Mouse (Mus musculus) limb, embryonic 11.5 days (tissue): ENCODE results near the gene Casp7. TPM values are rescaled to one million over a fixed set of nuclear protein-coding genes. Genes with fewer than 3 reads are reported as not detected.

ENCODE experiments used
- ATAC-seq: fragments of 200-750 bp; cut with Nextera tagmentation; 2 replicates; pipeline ENCODE4 v1.8.0; 2017; ENCODE audit warnings: low read depth; ENCODE audit not compliant: insufficient number of reproducible peaks, low FRiP score, low TSS enrichment
- DNase-seq: peaks from one replicate; pipeline ENCODE4 v3.0.0-alpha.2; 2015; ENCODE audit warnings: low spot score
- H3K27ac ChIP-seq: fragments of 300-500 bp; sonication (generic); replicated peaks from 2 replicates; pipeline ENCODE4 v1.5.1; 2014; ENCODE audit warnings: low read depth, mild to moderate bottlenecking, low read length
- H3K27me3 ChIP-seq: fragments of 300-500 bp; sonication (generic); 2 replicates; pipeline ENCODE4 v1.6.1; 2014; ENCODE audit warnings: mild to moderate bottlenecking, low read length, mixed read lengths; ENCODE audit not compliant: control insufficient read depth, insufficient read depth
- H3K36me3 ChIP-seq: fragments of 300-500 bp; sonication (generic); 2 replicates; pipeline ENCODE4 v1.6.1; 2014; ENCODE audit warnings: mild to moderate bottlenecking, low read length, moderate library complexity, mixed read lengths; ENCODE audit not compliant: control insufficient read depth, insufficient read depth
- H3K4me1 ChIP-seq: fragments of 300-500 bp; sonication (generic); 2 replicates; pipeline ENCODE4 v1.6.1; 2014; ENCODE audit warnings: low read length, mixed read lengths; ENCODE audit not compliant: control insufficient read depth, insufficient read depth
- H3K4me2 ChIP-seq: fragments of 300-500 bp; sonication (generic); 2 replicates; pipeline ENCODE4 v1.6.1; 2014; ENCODE audit warnings: low read depth, mild to moderate bottlenecking, moderate library complexity; ENCODE audit not compliant: severe bottlenecking
- H3K4me3 ChIP-seq: fragments of 300-500 bp; sonication (generic); 2 replicates; pipeline ENCODE4 v1.5.1; 2014; ENCODE audit warnings: low read depth, low read length
- H3K9ac ChIP-seq: fragments of 300-500 bp; sonication (generic); 2 replicates; pipeline ENCODE4 v1.6.1; 2014; ENCODE audit warnings: mild to moderate bottlenecking, low read length
- H3K9me3 ChIP-seq: fragments of 300-500 bp; sonication (generic); 2 replicates; pipeline ENCODE4 v1.6.1; 2016; ENCODE audit warnings: low read length; ENCODE audit not compliant: control insufficient read depth
- WGBS: fragments of 180-500 bp; shearing (Covaris S2); extraction: QIAGEN DNeasy Blood & Tissue Kit; methylation state at CpG from one replicate; pipeline ENCODE4 v1.1.7; 2014; 5-methylcytosine and 5-hydroxymethylcytosine counted together
- polyA plus RNA-seq: library from polyadenylated mRNA; unstranded; fragments of >200 nt; fragmentation: Nextera tagmentation; extraction: Ambion mirVana; gene quantifications from 2 replicates; pipeline ENCODE4 v1.2.1, GENCODE M21; 2014

The Casp7 gene
- polyA plus RNA-seq, 1 experiment from 2014 or later, result 26.6 TPM

GRCm38 (mm10) chr19:56364563-56364962, 32.4 kb upstream of the Casp7 start:
- Histone ChIP-seq H3K36me3 (no peaks in the 10 kb centered on the region), H3K27me3 (no peaks in the 10 kb centered on the region), H3K4me3 (no peak overlapping the region), H3K9ac (no peak overlapping the region), H3K4me1 (no peaks in the 10 kb centered on the region), H3K4me2 (no peak overlapping the region), H3K9me3 (no peaks in the 10 kb centered on the region), H3K27ac (no peak overlapping the region)
- ATAC-seq, result no peak
- WGBS, result 62% methylated on average over 8 of the region's 8 CpGs
- DNase-seq, result no peak

GRCm38 (mm10) chr19:56366168-56366567, 30.8 kb upstream of the Casp7 start:
- no peak for ATAC-seq
- no peak for DNase-seq
- WGBS, result 87% methylated on average over 11 of the region's 11 CpGs
- no peaks in the 10 kb centered on the region for H3K36me3 ChIP-seq
- no peaks in the 10 kb centered on the region for H3K4me1 ChIP-seq
- no peak overlapping the region for H3K27ac ChIP-seq
- H3K4me2 ChIP-seq, result no peak overlapping the region
- H3K9ac ChIP-seq, result no peak overlapping the region
- no peak overlapping the region for H3K4me3 ChIP-seq
- H3K9me3 ChIP-seq, result no peaks in the 10 kb centered on the region
- H3K27me3 ChIP-seq, result no peaks in the 10 kb centered on the region

- H3K4me3 ChIP-seq, result no peak overlapping the region
- H3K36me3 ChIP-seq, result no peaks in the 10 kb centered on the region
- no peak overlapping the region for H3K27ac ChIP-seq
- no peak overlapping the region for H3K4me2 ChIP-seq
- DNase-seq, result no peak
- H3K9ac ChIP-seq, result no peak overlapping the region
- no peaks in the 10 kb centered on the region for H3K9me3 ChIP-seq
- WGBS, result 90% methylated on average over 9 of the region's 9 CpGs
- no peak for ATAC-seq
- H3K27me3 ChIP-seq, result no peaks in the 10 kb centered on the region
- H3K4me1 ChIP-seq, result no peaks in the 10 kb centered on the region
These were observed 30.3 kb upstream of the Casp7 start for GRCm38 (mm10) chr19:56366625-56367024.

GRCm38 (mm10) chr19:56367778-56368177, 29.2 kb upstream of the Casp7 start:
- H3K4me3 ChIP-seq, result no peak overlapping the region
- no peaks in the 10 kb centered on the region for H3K9me3 ChIP-seq
- H3K4me2 ChIP-seq, result no peak overlapping the region
- no peak overlapping the region for H3K27ac ChIP-seq
- ATAC-seq (no peak), DNase-seq (no peak)
- no peak overlapping the region for H3K9ac ChIP-seq
- no peaks in the 10 kb centered on the region for H3K36me3 ChIP-seq
- no peaks in the 10 kb centered on the region for H3K27me3 ChIP-seq
- WGBS, result 86% methylated on average over 7 of the region's 7 CpGs
- H3K4me1 ChIP-seq, result 0 out of 2 replicates have a peak, but pooled peaks cover 4% of the 10 kb centered on the region

- no peak overlapping the region for H3K27ac ChIP-seq
- no peak overlapping the region for H3K4me2 ChIP-seq
- no peaks in the 10 kb centered on the region for H3K36me3 ChIP-seq
- no peaks in the 10 kb centered on the region for H3K27me3 ChIP-seq
- WGBS, result 91% methylated on average over 7 of the region's 7 CpGs
- 0 out of 2 replicates have a peak, but pooled peaks cover 4% of the 10 kb centered on the region for H3K4me1 ChIP-seq
- DNase-seq (no peak), ATAC-seq (no peak)
- H3K9ac ChIP-seq, result no peak overlapping the region
- H3K4me3 ChIP-seq, result no peak overlapping the region
- no peaks in the 10 kb centered on the region for H3K9me3 ChIP-seq
These were observed 28.0 kb upstream of the Casp7 start for GRCm38 (mm10) chr19:56368912-56369311.

GRCm38 (mm10) chr19:56370389-56371150, 26.4 kb upstream of the Casp7 start:
- Histone ChIP-seq H3K27ac (no peak overlapping the region), H3K27me3 (no peaks in the 10 kb centered on the region), H3K9ac (no peak overlapping the region), H3K4me1 (0 out of 2 replicates have a peak, but pooled peaks cover 4% of the 10 kb centered on the region), H3K9me3 (no peaks in the 10 kb centered on the region), H3K4me3 (no peak overlapping the region), H3K4me2 (no peak overlapping the region), H3K36me3 (no peaks in the 10 kb centered on the region)
- no peak for ATAC-seq
- no peak for DNase-seq
- 91% methylated on average over 6 of the region's 6 CpGs for WGBS

GRCm38 (mm10) chr19:56372226-56372625, 24.7 kb upstream of the Casp7 start:
- Histone ChIP-seq H3K4me2 (no peak overlapping the region), H3K36me3 (no peaks in the 10 kb centered on the region), H3K4me3 (no peak overlapping the region), H3K27me3 (no peaks in the 10 kb centered on the region), H3K9me3 (no peaks in the 10 kb centered on the region), H3K27ac (no peak overlapping the region), H3K4me1 (0 out of 2 replicates have a peak, but pooled peaks cover 4% of the 10 kb centered on the region), H3K9ac (no peak overlapping the region)
- ATAC-seq, result no peak
- WGBS, result 37% methylated on average over 7 of the region's 7 CpGs
- DNase-seq, result no peak

- Histone ChIP-seq H3K9me3 (no peaks in the 10 kb centered on the region), H3K9ac (no peak overlapping the region), H3K4me2 (no peak overlapping the region), H3K27ac (no peak overlapping the region), H3K4me1 (0 out of 2 replicates have a peak, but pooled peaks cover 4% of the 10 kb centered on the region), H3K36me3 (no peaks in the 10 kb centered on the region), H3K27me3 (no peaks in the 10 kb centered on the region), H3K4me3 (no peak overlapping the region)
- WGBS, result 90% methylated on average over 5 of the region's 5 CpGs
- DNase-seq, result no peak
- no peak for ATAC-seq
These were observed 23.7 kb upstream of the Casp7 start for GRCm38 (mm10) chr19:56373246-56373645.
